Mouse (Mus musculus) brain, embryonic 14.5 days (tissue): ENCODE results near the gene Thrb.

Source experiments
- CTCF ChIP-seq: fragments of 200-500 bp; IDR thresholded peaks from 2 replicates; pipeline ENCODE4 v1.5.1; 2012; ENCODE audit warnings: inconsistent platforms, mild to moderate bottlenecking, moderate library complexity, borderline replicate concordance; ENCODE audit not compliant: insufficient read depth, insufficient read length; ENCODE audit errors: extremely low read depth
- POLR2A ChIP-seq: fragments of 200-500 bp; IDR thresholded peaks from 2 replicates; pipeline ENCODE4 v1.6.1; 2012; ENCODE audit warnings: mild to moderate bottlenecking, inconsistent platforms, borderline replicate concordance; ENCODE audit not compliant: poor library complexity, insufficient read depth, insufficient read length, severe bottlenecking; ENCODE audit errors: extremely low read depth

DNA sequence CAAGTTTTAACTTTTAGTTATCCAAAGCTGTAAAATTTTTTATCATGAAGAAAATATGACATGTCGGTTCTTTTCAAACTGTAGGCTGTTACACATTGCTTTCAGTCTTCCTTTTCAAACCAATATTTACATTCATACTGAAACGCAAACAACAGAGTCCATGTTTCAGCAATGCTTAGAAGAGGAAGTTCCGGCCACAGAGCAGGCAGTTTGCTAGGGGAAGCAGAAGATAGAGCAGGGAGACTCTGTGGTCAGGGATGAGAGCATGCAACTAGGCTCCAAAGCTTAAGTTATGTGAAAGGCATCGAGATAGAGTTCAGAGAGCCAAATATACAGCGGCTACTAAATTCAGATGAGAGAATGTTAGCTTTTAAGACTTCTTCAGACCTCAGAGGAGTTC lies 219.4 kb downstream of the Thrb start:
- TF ChIP-seq CTCF (no peak), POLR2A (no peak)
